Mouse (Mus musculus): ENCODE measurements around the gene Gm10097.

The Gm10097 gene

GRCm38 (mm10) chr10:5086329-5086728 lies 17.3 kb downstream of the Gm10097 start:
- no peak for DNase-seq

GRCm38 (mm10) chr10:5087336-5087735 lies 18.3 kb downstream of the Gm10097 start:
- no peak for DNase-seq

- no peak for DNase-seq
Observed at GRCm38 (mm10) chr10:5089133-5089532, 20.1 kb downstream of the Gm10097 start.

- peak; percentile 29 to 36 for DNase-seq
Observed at GRCm38 (mm10) chr10:5096996-5097753, 28.2 kb downstream of the Gm10097 start.

- no peak for DNase-seq
Observed at GRCm38 (mm10) chr10:5097754-5098137, 28.8 kb downstream of the Gm10097 start.

- no peak for DNase-seq
Observed at GRCm38 (mm10) chr10:5110773-5111172, 41.8 kb downstream of the Gm10097 start.

- DNase-seq = no peak
Observed at GRCm38 (mm10) chr10:5116155-5116554, 47.2 kb downstream of the Gm10097 start.

- no peak for DNase-seq
Observed at GRCm38 (mm10) chr10:5116720-5117119, 47.7 kb downstream of the Gm10097 start.

Data from cerebellum, postnatal 25 days (tissue).